Mouse (Mus musculus) bone marrow macrophage, adult 2 months (primary cell): ENCODE data around the gene Wwp2.

Source experiments
- CTCF ChIP-seq: IDR thresholded peaks from 2 replicates; pipeline ENCODE4 v1.5.1; 2012; ENCODE audit warnings: low read depth, mild to moderate bottlenecking, low read length, moderate library complexity
- POLR2A ChIP-seq: IDR thresholded peaks from 2 replicates; pipeline ENCODE4 v1.6.1; 2012; ENCODE audit warnings: mild to moderate bottlenecking, low read depth, low read length, borderline replicate concordance

- TF ChIP-seq CTCF = no peak
- TF ChIP-seq POLR2A = no peak
These were observed 101.3 kb downstream of the Wwp2 start for GRCm38 (mm10) chr8:107537472-107537871.
